Mouse (Mus musculus): ENCODE data around the gene Surf4. TPM values are rescaled to one million over a fixed set of nuclear protein-coding genes. Genes with fewer than 3 reads are reported as not detected.
"Not testable (repeated sequence)": the region's sequence is repeated elsewhere in the genome, so short reads cannot be mapped to it uniquely, and the experiment has no call there.

Gene Surf4
- polyA plus RNA-seq, 1 experiment = 132 TPM

DNA sequence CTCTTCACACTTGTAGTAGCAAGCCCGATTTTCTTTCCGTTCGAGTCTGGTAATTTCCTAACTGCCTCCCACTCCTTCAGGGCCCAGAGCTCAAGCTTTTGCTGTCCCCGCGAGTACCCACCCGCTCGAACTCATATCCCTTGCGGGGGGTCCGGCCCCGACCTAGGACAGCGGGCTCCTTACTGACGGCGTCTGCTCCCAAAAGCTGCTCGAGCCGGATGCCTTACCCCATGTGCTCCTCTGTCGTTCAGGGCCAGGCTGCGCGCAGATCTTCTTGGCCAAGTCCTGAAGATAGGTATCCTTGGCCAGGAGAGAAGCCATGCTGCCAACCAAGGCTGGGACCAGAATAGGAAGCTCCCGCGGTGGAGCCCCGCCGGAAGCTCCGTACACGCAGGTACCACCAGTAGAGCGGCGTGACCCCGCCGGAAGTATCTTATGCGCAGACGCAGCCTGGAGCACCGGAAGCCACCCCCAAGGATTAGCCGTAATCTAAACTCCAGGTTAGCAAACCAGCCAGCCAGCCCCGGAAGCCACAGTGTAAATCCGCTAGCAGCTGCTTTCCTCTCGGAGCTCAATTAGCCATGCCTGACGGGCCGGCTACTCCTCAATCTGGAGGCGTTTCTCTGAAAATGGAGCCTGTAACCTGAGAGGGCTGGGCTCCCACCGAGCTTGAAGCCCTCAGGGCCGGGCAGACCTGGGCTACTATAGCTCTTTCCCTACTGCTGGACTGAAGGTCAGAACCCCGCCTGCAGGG lies 31.1 kb downstream of the Surf4 start, which contains the start of gene Surf6:
Surf6 (minus strand) TSS at position 413 of the 754 bp plus-strand sequence.
- peak; percentile 86 for DNase-seq (ENCODE audit: low spot score)

DNA sequence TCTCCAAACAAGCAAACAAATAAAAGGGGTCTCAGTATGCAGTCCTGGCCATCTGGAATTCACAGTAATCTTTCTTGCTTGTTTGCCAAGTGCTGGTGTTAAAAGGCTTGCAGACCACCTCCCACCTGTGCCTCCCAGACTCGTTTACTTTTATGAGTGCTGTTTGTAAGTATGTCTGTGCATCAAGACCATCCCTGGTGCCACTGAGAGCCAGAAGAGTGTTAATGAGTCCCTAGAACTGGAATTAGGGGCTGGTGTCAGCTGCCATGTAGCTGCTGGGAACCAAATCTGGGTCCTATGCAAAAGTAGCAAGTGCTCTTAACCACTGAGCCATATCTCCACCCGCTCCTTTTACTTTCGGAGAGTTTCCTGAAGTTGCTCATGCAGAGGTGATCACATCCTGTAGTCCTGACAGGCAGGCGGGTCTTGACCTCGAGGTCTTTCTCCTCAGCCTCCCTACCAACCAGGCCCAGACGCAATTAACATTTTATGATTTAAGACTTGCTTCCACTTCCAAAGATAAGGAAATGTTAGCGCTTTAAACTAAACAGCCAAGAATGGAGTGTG lies 31.8 kb downstream of the Surf4 start:
- no peak for DNase-seq (ENCODE audit: low spot score)

DNA sequence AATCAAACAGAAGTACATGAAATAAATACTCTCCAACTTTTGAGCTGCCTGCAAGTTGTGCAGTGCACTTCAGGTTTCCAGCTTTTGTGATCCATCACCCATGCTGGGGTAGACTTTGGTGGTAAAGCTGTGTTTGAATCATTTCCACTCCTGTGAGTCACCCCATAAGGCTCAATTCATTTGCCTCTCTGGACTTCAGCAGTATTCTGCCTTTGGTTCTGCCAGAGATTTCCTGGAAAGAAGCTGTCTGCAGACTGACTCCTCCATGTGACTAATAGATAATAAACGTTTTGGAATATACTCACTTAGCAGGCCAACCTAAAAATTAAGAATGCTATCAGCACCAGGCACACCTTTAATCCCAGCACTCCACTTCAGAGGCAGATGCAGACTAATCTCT lies 33.0 kb downstream of the Surf4 start:
- DNase-seq (ENCODE audit: low spot score) = no peak

DNA sequence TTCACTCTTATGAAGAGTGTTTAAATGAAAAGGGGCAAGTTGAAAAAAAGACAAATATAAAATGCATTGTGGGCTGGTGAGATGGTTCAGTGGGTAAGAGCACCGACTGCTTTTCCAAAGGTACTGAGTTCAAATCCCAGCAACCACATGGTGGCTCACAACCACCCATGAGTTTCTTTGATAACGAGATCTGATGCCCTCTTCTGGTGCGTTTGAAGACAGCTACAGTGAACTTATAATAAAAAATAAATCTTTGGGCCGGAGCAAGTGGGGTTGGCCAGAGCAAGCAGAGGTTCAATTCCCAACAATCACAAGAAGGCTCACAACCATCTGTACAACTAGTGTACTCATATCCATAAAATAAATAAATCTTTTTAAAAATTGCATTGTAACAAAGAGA lies 37.8 kb downstream of the Surf4 start:
- no peak for DNase-seq (ENCODE audit: low spot score)

DNA sequence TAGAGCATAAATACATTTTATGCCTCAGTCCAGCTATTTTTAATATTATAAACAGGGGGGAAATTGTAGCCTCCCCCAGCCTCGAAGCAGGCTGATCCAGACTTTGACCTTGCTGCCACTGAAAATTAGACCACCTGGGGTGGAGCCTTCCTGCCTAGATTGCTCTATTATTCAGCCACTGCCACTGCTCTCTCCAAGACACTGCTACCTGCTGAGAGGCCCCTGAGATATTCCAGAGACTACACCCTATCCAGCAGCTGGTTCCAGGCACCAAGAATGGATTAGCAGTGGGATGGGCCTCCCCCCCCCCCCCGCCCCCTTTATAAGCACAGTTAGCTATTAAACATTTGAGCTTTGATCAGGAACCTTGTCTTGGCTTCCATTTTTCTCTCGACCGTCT lies 47.6 kb downstream of the Surf4 start:
- not testable (repeated sequence) for DNase-seq (ENCODE audit: low spot score)

DNA sequence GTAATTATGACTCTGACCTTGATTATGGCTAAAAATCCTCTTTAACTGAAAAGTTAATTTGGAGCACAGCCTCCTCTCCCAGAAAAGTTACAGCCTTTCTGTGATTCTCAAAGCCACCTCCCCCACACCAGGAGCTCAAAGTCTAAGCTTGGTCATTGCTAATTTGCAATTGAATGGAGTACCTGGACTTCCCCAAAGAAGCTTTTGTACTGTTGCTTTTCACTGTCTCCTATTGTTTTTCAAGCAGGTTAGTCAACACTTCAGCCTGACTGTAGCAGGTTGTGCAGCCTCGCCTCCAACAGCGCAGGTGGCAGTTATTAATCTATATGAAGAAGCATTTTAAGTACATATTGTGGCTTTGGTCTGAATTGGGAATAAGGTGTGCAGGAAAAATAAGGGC lies 48.2 kb downstream of the Surf4 start:
- DNase-seq (ENCODE audit: low spot score) = not testable (repeated sequence)

DNA sequence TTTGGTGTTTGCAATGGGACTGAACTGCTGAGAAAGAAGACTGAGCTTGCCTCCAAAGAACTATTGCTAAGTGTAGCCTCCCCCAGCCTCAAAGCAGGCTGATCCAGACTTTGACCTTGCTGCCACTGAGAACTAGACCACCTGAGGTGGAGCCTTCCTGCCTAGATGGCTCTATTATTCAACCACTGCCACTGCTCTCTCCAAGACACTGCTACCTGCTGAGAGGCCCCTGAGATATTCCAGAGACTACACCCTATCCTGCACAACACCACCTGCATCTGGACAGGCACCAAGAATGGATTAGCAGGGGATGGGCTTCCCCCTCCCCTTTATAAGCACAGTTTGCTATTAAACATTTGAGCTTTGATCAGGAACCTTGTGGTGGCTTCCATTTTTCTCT lies 55.2 kb downstream of the Surf4 start:
- DNase-seq (ENCODE audit: low spot score) = no peak

DNA sequence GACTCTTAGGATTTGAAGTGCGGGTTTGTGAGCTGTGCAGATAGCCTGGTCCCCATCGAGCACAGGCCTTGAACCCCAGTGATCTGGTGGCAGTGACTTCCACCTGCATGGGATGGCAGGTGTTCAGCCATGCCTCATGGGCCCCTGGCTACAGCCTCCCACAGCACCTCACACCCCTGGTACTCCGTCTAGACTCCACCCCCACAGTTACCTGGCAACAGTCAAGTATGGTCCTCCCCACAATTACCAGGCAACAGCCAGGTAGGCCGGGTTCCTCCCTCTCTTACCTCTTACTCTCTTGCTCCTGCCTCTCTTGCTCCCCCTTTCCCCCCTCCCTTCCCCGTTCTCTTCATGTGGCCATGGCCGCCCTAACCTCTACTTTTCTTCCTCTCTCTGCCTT lies 63.1 kb downstream of the Surf4 start:
- no peak for DNase-seq (ENCODE audit: low spot score)

Other genes with a start within 250 kb of the Surf4 start
- not detected in 2 replicates for gene Abo, start 68.9 kb downstream of the Surf4 start, polyA plus RNA-seq (2012; rRNA removed)
- gene Surf6, start 31.0 kb downstream of the Surf4 start, polyA plus RNA-seq (2012; rRNA removed) = 15.7 and 16.3 TPM in 2 replicates
- 28.6 and 32.5 TPM in 2 replicates for gene Med22, start 23.3 kb downstream of the Surf4 start, polyA plus RNA-seq (2012; rRNA removed)
- 1,359 and 1,515 TPM in 2 replicates for gene Rpl7a, start 23.2 kb downstream of the Surf4 start, polyA plus RNA-seq (2012; rRNA removed)
- 43.1 and 48.2 TPM in 2 replicates for gene Surf2, start 17.6 kb downstream of the Surf4 start, polyA plus RNA-seq (2012; rRNA removed)
- 92.5 and 103 TPM in 2 replicates for gene Surf1, start 17.4 kb downstream of the Surf4 start, polyA plus RNA-seq (2012; rRNA removed)
- 0.24 and 0.28 TPM in 2 replicates for gene Stkld1, start 119 bp upstream of the Surf4 start, polyA plus RNA-seq (2012; rRNA removed)
- 33.6 TPM in 2 replicates for gene Rexo4, start 30.5 kb upstream of the Surf4 start, polyA plus RNA-seq (2012; rRNA removed)
- 0.08 and 0.13 TPM in 2 replicates for gene Adamts13, start 39.5 kb upstream of the Surf4 start, polyA plus RNA-seq (2012; rRNA removed)
- gene Cacfd1, start 76.0 kb upstream of the Surf4 start, polyA plus RNA-seq (2012; rRNA removed) = 48.0 and 48.9 TPM in 2 replicates
- 2.2 and 2.8 TPM in 2 replicates for gene Slc2a6, start 94.1 kb upstream of the Surf4 start, polyA plus RNA-seq (2012; rRNA removed)
- gene Mymk, start 138.3 kb upstream of the Surf4 start, polyA plus RNA-seq (2012; rRNA removed) = not detected in 2 replicates
- 3.1 and 5.1 TPM in 2 replicates for gene Adamtsl2, start 145.5 kb upstream of the Surf4 start, polyA plus RNA-seq (2012; rRNA removed)
- 0.09 and 0.11 TPM in 2 replicates for gene Fam163b, start 208.6 kb upstream of the Surf4 start, polyA plus RNA-seq (2012; rRNA removed)
- gene Dbh, start 231.3 kb upstream of the Surf4 start, polyA plus RNA-seq (2012; rRNA removed) = 0.38 and 0.44 TPM in 2 replicates

Measured in urinary bladder, adult 2 months (tissue).